Mouse (Mus musculus) mouse embryonic stem cell (cell line): Measurements from ENCODE around the gene Fopnl.

Experiments
- in situ Hi-C, 2 experiments: fragments of 300-500 bp; cut with MboI; formaldehyde crosslinking; loops; 1 replicate in 1 of 2; 3 replicates in 1 of 2; pipeline ENCODE4 v1.14.3; 2019 to 2020; ENCODE audit warnings: low sequenced_read_pairs in 2 of 2, low pct_unique_long_range_greater_than_20kb in 1 of 2, mixed read lengths in 1 of 2; ENCODE audit not compliant: unreplicated experiment in 1 of 2

Fopnl gene

GRCm38 (mm10) chr16:14262410-14262809, 54.8 kb downstream of the Fopnl start:
- in situ Hi-C loops, result no loop called here

GRCm38 (mm10) chr16:14258856-14259255, 58.3 kb downstream of the Fopnl start:
- in situ Hi-C loops, result no loop called here

GRCm38 (mm10) chr16:14253586-14253985, 63.6 kb downstream of the Fopnl start:
- in situ Hi-C loops, result no loop called here

- in situ Hi-C loops, result no loop called here
Measured at GRCm38 (mm10) chr16:14252877-14253276, 64.3 kb downstream of the Fopnl start.

GRCm38 (mm10) chr16:14249913-14250312, 67.3 kb downstream of the Fopnl start:
- in situ Hi-C loops, result no loop called here
